Mouse (Mus musculus) bone marrow, adult 2 months (tissue): ENCODE data around the gene Mettl9. TPM values are rescaled to one million over a fixed set of nuclear protein-coding genes. Genes with fewer than 3 reads are reported as not detected.

Experiments used
- H3K27ac ChIP-seq: fragments of 200-500 bp; 2 replicates; pipeline ENCODE4 v1.5.1; 2012; ENCODE audit warnings: low read depth, mild to moderate bottlenecking, control low read depth, inconsistent platforms, low read length; ENCODE audit not compliant: control insufficient read depth, poor library complexity, insufficient read depth
- H3K4me1 ChIP-seq: fragments of 200-500 bp; 2 replicates; pipeline ENCODE4 v1.6.1; 2011; ENCODE audit warnings: low read length; ENCODE audit not compliant: control insufficient read depth, insufficient read depth
- H3K4me3 ChIP-seq: fragments of 200-500 bp; replicated peaks from 2 replicates; pipeline ENCODE3; 2011; ENCODE audit warnings: mild to moderate bottlenecking, low read depth, low read length, control low read depth; ENCODE audit not compliant: control insufficient read depth
- CTCF ChIP-seq: fragments of 200-500 bp; IDR thresholded peaks from 2 replicates; pipeline ENCODE4 v1.5.1; 2011; ENCODE audit warnings: low read length, control low read depth; ENCODE audit not compliant: control insufficient read depth, insufficient read depth
- POLR2A ChIP-seq: fragments of 200-500 bp; IDR thresholded peaks from 2 replicates; pipeline ENCODE4 v1.6.1; 2011; ENCODE audit warnings: low read depth, mild to moderate bottlenecking, control low read depth, low read length, borderline replicate concordance; ENCODE audit not compliant: control insufficient read depth
- WGBS: fragments of 180-500 bp; shearing (Covaris S2); methylation state at CpG from one replicate; pipeline ENCODE4 v1.1.7; 2018; 5-methylcytosine and 5-hydroxymethylcytosine counted together
- polyA plus RNA-seq: library from polyadenylated mRNA; stranded (reverse); fragments of >200 nt; gene quantifications from 2 replicates; pipeline ENCODE4 v1.2.4, GENCODE M21; 2011; ENCODE audit warnings: low replicate concordance; ENCODE audit not compliant: missing spikeins, insufficient read depth, insufficient read length

The Mettl9 gene
- polyA plus RNA-seq, result 22.6 and 48.1 TPM in 2 replicates

DNA sequence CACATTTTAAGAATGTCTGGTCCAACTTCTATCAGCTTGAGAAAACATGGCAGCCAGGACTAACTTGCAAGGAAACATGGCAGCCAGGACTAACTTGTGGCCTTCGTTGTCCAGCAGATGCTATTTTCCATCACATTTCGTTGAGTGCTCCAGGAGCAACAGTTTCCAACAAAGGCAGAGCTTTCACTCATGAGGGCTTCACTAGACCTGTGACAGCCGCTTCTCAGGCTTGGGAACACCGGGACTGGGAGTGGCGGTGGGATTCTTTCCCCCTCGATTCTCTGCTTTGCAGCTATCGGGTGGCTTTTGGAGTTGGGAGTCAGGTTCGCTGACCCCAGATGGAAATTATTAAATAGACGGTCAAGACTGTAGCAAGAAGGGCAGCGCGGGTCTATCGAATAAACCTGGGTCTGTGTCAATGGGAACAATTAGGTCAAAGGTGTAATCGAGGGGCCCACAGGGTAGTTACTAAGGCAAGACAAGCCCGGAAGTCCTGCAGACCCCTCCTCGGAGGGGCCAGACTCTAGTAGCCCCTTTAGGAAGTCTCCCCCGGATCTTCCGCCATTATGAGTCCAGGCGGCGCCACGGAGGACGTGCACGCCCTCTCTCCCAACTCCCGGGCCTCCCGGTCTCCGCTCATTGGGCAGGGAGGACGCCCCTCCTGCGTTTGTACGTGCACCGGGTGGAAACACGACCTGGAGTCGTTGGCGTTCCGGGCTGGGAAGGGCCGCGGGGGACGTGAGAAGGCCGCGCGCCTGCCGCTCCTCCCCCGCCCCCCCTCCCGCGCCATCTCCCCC is at the start of gene Mettl9:
Gene Mettl9 (plus strand): TSS at position 590 of the 797 bp plus-strand sequence.
- 5% methylated on average over 36 of the region's 43 CpGs for WGBS
- peak; percentile 83 for TF ChIP-seq POLR2A
- TF ChIP-seq CTCF, result no peak
- Histone ChIP-seq H3K4me1 (no peaks in the 10 kb centered on the region; the same call in 1 of the 2 replicates), H3K4me3 (peak within 1 kb of the TSS; percentile 79), H3K27ac (peak within 1 kb of the TSS; percentile 91)

- WGBS, result 85% methylated on average over 8 of the region's 8 CpGs
- TF ChIP-seq POLR2A (no peak), CTCF (no peak)
Observed at GRCm38 (mm10) chr7:120991191-120991590, 43.1 kb upstream of the Mettl9 start.

DNA sequence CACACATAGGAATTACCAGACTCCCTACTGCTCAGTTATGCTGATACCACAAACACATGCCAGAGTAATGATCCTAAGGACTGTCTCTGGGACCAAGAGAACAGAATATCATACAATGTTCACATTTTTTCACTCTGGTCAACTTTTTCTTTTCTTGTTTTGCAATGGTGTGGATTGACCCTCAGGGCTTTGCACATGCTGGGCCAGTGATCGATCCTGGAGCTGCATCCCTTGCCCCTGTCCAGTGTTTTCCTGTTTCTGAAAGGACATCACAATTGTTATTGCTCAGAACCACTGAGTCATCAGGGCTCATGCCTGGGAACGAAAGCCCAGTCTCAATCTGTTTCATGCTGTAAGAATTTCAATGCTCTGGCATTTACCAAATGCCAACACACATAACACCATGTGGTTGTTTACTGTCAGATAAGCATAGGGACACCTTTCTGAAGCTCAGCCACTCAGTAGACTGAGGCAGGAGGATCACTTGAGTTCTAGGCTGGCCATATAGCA is 35.2 kb upstream of the Mettl9 start:
- no peak overlapping the region for H3K4me3 ChIP-seq
- WGBS, result 65% methylated on average over 2 of the region's 2 CpGs
- H3K27ac ChIP-seq, result no peak overlapping the region
- no peak for TF ChIP-seq POLR2A
- TF ChIP-seq CTCF, result no peak
- H3K4me1 ChIP-seq, result no peaks in the 10 kb centered on the region; the same call in 1 of the 2 replicates

More at GRCm38 (mm10) chr7:120991191-120991590, 43.1 kb upstream of the Mettl9 start:
- Histone ChIP-seq H3K4me1 (no peaks in the 10 kb centered on the region), H3K4me3 (no peak overlapping the region), H3K27ac (no peak overlapping the region)

GRCm38 (mm10) chr7:121000065-121000822 is 34.0 kb upstream of the Mettl9 start:
- Histone ChIP-seq H3K27ac (no peak overlapping the region), H3K4me1 (no peaks in the 10 kb centered on the region; the same call in 1 of the 2 replicates), H3K4me3 (no peak overlapping the region)
- 77% methylated on average over 3 of the region's 3 CpGs for WGBS
- no peak for TF ChIP-seq CTCF

DNA sequence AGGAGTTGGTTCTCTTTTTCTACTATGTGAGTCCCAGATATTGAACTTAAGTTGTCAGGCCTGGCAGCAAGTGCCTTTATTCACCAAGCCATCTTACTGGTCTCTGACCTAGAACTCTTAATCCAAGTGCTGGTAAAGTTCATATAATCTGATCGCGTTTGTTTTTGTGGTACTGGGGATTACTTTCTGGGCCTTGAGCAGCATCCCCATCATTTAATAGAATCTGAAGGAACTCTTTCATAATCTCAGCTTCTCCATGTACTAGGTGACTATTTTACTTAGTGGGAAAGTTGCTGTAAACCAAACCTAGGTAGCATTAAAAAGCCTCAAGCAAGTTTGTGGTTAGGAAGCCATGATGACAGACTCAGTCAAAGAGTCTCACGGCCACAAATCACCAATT is 32.4 kb upstream of the Mettl9 start:
- Histone ChIP-seq H3K4me1 (no peaks in the 10 kb centered on the region; the same call in 1 of the 2 replicates), H3K4me3 (no peak overlapping the region), H3K27ac (no peak overlapping the region)
- 71% methylated on average over 3 of the region's 3 CpGs for WGBS
- no peak for TF ChIP-seq CTCF
- no peak for TF ChIP-seq POLR2A

- Histone ChIP-seq H3K4me1 (no peaks in the 10 kb centered on the region; the same call in 1 of the 2 replicates), H3K4me3 (no peak overlapping the region), H3K27ac (no peak overlapping the region)
- 86% methylated on average over 5 of the region's 5 CpGs for WGBS
- TF ChIP-seq POLR2A, result no peak
- TF ChIP-seq CTCF, result no peak
Observed at GRCm38 (mm10) chr7:121002407-121002928, 31.8 kb upstream of the Mettl9 start.

DNA sequence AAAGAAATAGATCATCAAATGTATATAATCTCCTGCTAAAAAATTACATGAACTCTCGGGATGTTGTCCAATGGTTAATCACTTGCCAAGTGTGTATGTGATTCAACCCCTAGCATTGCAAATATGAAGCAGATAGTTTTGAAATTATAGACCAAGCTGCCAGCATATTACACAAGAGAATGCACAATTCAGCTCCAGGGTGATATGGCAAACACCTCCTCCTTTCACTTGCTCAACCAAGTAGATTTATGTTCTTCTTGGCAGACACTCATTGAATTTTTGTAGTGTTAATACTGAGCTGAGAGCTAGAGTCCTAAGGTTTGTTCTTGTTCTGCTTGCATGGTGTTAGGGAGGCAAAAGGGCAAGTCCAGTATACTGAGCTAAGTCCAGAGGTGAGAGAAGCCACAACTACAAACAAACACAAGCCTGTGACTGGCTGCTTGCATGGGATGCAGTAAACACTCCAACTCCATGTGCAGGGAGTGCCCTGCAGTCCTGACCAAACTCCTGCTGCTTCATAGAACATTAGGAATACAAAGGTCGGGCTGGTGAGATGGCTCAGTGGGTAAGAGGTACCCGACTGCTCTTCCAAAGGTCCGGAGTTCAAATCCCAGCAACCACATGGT is 30.3 kb upstream of the Mettl9 start:
- no peak overlapping the region for H3K4me3 ChIP-seq
- WGBS, result 65% methylated on average over 4 of the region's 4 CpGs
- H3K4me1 ChIP-seq, result no peaks in the 10 kb centered on the region; the same call in 1 of the 2 replicates
- TF ChIP-seq POLR2A (no peak), CTCF (no peak)
- H3K27ac ChIP-seq, result no peak overlapping the region
